Mouse (Mus musculus) retina, embryonic 14.5 days (tissue): ENCODE results near the gene Gm8113.
"Not testable (repeated sequence)": the region's sequence is repeated elsewhere in the genome, so short reads cannot be mapped to it uniquely, and the experiment has no call there.

Experiments
- DNase-seq: peaks from one replicate; pipeline ENCODE4 v3.0.0-alpha.2; 2015; ENCODE audit warnings: low spot score

Gene Gm8113

DNA sequence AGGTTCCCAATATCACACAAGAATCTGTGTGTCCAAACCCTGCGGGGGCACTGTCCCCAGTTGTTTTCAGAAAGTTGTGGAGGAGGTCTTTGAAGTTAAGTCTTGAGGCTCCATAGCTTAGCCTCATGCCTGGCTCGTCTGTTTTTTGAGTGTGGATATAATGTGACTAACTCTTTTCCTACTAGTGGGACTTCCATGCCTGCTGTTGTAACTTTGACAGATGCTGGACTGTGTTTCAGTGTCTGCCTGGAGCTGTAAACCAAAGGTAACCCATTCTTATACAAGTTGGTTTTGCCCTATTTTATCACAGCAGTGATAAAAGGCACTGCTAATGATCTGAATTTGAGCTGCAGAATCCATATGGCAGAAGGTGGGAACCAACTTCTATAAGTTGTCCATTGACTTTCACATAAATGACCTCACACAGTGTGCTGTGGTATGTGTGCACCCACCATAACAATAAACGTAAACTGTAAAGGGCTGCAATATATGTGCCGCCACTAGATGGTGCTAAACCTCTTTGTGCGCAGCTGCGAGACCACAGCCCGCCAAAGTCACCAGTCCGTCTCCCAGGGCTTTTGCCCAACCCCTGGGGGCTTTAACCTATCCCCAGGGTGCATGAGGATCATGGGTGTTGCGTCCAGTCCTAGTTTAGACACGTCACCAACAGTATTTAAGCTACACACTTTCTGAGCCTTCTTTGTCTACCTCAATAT is at the start of gene Gm8113:
Gene Gm8113 (plus strand): TSS at position 703 of the 716 bp plus-strand sequence.
- peak; percentile 14 for DNase-seq

DNA sequence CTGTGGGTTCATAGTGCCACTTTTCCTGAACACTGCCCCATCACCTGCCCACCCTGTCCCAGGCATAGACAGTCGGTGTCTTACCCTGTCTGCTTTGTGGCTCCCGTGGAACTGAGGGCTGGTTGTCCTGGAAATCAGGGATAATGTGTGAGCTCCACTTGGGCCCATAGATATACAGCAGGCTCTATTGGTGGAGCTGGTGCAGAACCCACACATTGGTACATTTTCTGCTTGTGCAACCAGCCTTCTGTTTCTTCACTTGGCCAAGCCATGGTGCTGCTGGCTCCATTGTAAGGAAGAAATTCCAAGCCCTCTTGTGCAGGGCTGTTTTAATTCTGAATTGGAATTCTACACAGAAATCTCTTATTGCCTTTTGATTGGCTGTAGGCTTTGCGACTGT is 49.8 kb upstream of the Gm8113 start, which contains the start of gene Ear1:
Gene Ear1 (minus strand): TSS at position 101 of the 400 bp plus-strand sequence.
- DNase-seq = not testable (repeated sequence)

DNA sequence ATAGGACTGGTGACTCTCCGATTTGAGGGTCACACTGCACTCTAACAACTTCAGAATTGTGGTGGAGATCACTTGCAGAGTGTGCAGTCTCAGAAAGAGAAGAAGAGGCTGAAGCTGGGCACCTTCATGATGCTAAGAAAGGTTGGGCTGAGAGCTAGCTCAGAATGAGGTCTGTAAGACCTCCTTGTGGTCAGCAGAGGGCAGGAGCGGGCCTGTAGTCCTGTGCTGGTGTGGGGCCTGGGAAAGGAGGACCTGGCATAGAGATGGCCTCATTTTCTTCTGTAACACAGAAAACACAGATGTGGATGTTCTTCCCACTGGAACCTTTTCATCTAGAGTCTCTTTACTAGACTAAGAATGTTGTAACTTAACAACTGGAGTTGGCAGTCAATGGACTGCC is 47.4 kb upstream of the Gm8113 start:
- DNase-seq = not testable (repeated sequence)

DNA sequence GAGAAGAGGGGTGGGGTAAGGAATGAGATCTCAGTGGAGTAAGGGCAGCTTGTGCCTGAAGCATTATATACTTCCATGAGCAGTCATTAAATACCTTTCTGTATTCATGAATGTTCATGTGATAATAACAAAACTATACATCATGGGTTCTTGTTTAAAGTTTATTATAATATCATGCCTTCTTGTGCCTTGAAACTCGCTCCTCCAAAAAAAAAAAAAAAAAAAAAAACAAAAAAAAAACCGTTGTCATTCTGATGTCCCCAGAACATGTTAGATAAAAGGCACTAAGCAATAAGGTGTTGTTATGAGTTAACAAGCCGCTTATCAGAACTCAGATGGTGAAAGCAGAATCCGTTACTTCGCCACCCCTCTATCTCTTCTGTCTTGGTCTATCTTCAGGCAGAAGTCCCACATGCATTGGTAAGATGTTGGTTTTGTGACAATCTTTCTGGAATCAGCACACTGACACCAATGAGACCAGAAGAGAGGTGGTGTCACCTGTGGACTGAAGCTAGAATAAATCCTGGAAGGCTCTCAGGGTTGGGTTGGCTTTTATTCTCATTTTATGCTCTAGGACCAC is 45.1 kb upstream of the Gm8113 start:
- DNase-seq = not testable (repeated sequence)

DNA sequence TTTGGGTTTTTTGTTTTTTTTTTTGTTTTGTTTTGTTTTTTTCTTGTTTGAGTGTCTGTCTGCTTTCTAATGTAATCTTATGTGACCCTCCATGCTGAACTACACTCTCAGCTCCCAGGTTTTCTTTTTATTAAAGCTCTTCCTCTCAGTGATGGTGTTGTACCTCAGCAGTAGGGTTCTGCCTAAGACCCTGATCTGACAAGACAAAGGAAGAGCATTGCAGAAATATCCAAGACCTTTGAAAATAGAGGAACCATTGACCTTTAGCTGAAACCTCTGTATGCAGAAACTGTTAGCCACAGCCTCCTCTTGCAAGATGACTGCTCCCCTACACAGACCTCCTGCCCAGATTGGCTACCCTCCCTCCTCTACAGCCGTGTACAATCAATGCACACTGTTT is 39.0 kb upstream of the Gm8113 start:
- not testable (repeated sequence) for DNase-seq

DNA sequence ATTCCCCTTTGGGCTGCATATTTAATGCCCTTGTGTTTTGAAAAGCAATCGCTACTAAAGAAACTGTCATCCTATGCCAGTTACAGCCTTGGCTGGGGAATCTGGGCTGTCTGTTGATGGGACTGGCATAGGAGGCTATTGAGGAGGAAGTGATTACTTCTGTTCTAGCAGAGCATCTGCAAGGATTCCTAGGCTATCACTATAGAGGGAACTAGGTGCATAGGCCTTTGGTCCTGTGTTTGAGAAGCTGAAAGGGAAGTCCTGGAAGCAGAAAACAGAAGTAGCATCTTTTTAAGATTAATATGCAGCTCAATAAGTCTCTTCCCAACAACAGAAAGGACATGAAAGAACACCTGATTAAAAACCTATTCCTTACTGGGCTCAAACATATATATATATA is 33.9 kb upstream of the Gm8113 start:
- not testable (repeated sequence) for DNase-seq

DNA sequence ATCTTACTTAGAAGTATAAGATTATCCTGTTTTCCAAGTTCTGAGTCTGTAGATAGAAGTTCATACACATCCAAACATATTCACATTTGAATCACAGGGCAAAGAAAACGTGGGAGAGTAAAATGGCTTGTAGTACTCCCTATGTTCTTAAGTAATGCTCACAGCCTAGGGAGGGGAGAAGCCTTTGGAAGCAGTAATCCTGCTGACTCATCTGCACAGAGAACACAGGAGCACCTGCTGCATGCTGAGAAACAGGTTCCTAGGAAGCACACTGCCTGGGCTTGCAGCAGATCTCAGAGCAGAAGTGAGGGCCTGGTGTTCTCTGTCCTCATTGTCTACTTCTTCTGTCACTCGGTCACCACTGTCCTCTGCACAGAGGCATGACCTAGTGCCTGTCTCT is 29.8 kb upstream of the Gm8113 start:
- not testable (repeated sequence) for DNase-seq

DNA sequence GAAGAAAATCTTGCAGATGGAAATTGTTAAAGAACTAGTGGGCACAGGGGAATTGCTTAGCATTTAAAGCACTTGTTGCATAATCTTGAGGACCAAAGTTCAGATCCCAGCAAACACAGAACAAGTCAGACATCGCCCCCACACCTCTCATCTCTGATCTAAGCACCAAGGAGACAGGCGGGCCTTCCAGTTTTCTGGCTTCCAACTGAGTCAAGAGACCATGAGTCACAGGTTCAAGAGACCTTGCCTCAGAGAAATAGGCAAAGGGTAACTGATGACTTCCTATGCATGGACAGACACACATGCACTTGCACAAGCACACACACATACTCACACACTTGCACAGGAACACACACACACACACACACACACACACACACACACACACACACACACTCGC is 26.6 kb upstream of the Gm8113 start:
- DNase-seq = not testable (repeated sequence)

DNA sequence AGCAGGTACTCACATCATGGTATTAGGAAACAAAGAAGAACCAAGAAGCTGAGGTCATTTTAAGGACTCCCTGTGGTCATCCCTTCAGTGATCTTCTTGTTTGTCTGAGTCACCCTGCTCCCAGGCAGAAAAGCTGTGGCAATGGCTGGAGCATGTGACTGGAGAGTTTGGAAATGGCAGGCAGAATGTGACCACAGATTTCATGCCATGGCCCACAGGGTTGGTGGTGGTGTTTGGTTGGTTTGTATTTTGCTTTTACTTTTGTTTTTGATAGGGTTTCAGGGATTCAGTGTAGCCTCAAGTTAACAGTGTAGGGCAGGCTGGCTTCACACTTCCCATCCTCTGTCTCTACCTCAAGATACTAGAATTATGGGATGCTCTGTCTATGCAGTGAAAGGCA is 7.0 kb upstream of the Gm8113 start:
- not testable (repeated sequence) for DNase-seq

DNA sequence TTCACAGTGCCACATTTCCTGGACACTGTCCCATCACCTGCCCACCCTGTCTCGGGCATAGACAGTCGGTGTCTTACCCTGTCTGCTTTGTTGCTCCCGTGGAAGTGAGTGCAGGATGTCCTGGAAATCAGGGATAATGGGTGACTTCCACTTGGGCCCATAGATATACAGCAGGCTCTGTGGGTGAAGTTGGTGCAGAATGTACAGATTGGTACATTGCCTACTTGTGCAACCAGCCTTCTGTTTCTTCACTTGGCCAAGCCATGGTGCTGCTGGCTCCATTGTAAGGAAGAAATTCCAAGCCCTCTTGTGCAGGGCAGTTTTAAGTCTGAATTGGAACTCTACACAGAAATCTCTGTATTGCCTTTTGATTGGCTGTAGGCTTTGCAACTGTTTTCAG is 1.7 kb upstream of the Gm8113 start, which contains the start of gene Ear10:
Gene Ear10 (minus strand): TSS at position 101 of the 400 bp plus-strand sequence.
- not testable (repeated sequence) for DNase-seq

DNA sequence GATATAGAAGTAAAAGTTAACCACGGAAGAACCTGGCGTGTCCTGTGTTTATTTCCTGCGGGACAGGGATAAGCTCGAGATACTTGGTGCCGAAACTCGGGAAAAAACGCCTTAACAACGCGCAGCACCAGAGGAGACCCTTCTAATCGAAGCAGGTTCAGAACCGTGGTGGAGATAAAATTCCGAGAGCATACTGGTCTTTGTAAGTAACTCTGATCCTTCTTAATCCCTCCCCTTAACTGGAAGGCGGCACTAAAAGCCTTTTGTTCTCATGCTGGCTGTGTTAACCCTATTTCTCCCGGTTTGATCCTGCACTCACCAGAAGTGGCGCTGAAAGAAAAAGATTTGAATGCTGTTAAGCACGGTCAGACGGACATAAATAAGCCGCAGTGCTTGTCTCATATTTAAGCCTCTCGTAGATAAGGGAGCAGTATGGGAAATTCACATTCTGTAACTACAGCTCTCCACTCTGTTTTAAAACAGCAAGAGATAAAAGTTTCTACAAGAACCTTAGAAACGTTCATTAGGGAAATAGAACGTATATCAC is 287 bp downstream of the Gm8113 start:
- DNase-seq = not testable (repeated sequence)

DNA sequence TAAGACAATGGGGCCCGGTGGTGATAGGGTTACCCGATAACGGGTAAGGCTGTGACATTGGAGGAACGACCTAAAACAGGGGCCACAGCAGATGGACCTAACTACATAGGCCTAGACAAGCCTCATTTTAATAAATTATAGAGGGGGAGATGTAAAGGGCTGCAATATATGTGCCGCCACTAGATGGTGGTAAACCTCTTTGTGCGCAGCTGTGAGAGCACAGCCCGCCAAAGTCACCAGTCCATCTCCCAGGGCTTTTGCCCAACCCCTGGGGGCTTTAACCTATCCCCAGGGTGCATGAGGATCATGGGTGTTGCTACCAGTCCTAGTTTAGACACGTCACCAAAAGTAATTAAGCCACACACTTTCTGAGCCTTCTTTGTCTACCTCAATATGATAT is 7.8 kb downstream of the Gm8113 start:
- not testable (repeated sequence) for DNase-seq

DNA sequence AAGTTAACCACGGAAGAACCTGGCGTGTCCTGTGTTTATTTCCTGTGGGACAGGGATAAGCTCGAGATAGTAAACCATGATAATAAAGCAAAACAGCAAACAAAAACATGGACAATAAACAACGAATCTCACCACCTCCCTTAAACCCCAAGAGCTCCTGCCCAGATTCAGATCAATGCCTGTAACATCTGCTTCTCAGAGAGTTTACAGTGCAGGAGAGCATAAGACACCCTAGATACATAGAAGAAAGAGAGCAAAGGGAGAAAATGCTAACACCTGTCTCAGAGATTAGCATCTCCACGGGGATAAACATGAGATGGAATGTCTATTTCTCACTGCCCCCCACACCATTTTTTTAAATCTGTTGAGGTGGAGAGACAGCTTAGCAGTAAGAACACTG is 8.2 kb downstream of the Gm8113 start:
- DNase-seq = not testable (repeated sequence)

DNA sequence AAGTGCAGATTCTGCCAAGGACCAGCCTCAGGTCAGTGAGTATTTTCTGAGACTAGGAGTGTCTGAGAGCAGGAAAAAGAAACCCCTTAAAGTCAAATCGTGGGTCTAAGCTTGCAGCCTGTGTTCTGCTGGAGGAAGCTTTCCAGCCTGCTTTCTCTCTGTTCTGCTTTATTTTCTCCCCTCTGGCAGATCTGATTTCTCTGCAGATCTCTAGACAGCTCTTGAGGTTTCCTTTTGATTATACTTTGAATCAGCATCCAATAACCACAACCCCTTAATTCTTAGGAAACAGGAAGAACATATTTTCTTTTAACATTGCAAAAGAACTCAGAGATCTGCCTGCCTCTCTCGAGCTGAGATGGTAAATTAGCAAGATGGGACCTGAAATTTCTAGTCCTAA is 28.2 kb downstream of the Gm8113 start:
- DNase-seq = not testable (repeated sequence)

DNA sequence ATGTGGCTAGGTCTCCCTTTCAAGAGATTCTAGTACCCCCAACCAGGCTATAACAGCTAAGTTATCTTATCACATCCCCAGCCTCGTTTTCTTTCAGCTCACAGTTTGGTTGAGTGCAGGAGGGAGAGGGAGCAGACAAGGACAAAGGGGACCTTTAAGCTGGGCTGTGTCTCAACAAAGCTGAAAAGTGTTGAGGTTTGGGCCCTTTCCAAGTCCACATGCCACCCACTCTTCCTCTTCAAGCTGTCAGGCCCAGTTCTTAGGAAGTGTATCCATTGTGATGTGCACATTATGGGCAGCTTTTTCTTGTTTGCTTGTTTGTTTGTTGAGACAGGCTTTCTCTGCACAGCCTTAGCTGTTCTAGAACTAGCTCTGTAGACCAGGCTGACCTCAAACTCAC is 29.9 kb downstream of the Gm8113 start:
- DNase-seq = not testable (repeated sequence)

DNA sequence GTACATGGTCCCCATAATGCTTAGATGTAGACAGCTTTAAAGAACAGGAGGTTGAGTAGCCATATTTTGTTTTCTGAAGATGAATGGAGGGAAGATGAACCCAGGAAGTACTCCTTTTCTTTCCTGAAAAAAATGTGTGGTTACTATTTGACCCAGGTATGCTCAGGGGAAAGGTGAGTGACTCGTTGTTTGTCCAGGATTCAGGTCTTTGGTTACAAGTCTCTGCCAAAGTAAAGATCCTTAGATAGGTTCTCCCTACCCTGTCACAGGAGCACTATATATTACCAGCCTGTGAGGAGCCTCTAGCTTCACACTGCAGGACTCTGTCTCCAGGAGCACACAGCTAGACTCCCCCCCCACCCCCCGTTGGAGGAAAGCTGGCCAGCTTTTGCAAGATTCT is 31.6 kb downstream of the Gm8113 start, which contains the start of gene Ang5:
Gene Ang5 (plus strand): TSS at position 301 of the 400 bp plus-strand sequence.
- not testable (repeated sequence) for DNase-seq
